Mouse (Mus musculus) duodenum, adult 2 months (tissue): ENCODE measurements around the gene Usp10. TPM values are rescaled to one million over a fixed set of nuclear protein-coding genes. Genes with fewer than 3 reads are reported as not detected.

ENCODE experiments used
- polyA plus RNA-seq: library from polyadenylated mRNA; depleted of rRNA; stranded (reverse); fragments of >200 nt; gene quantifications from 2 replicates; pipeline ENCODE4 v1.2.3, GENCODE M21; 2012; ENCODE audit warnings: low replicate concordance; rRNA removed

Gene Usp10
- polyA plus RNA-seq: 101 and 122 TPM in 2 replicates

DNA sequence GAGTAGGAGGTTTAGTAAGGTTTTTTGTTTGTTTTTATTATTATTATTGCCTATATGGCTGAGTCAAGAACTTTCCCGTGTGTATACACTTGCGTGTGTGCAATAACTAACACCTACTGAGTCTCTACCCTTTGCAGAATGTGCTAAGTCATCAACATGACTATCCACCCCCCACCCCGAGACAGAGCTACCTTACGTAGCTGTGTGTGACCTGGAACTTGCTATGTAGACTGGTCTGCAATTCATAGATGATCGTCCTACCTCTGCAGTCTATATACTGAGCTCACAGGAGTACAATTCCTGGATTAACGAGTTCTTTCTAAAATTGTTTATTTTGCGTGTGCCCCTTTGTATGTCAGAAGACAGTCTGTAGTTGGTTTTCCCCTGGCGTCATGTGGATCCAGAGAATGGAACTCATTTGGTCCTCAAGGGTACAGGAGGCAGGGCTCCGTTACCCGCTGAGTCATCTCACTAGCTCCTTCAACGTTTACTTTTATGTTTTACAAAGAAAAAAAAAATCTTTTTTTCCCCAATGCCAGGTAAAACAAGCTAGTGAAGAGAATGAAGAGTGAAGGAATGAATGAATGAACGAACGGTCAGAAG is at the start of gene Usp10:
TSS of gene Usp10 (plus strand) at position 417 of the 603 bp plus-strand sequence.

DNA sequence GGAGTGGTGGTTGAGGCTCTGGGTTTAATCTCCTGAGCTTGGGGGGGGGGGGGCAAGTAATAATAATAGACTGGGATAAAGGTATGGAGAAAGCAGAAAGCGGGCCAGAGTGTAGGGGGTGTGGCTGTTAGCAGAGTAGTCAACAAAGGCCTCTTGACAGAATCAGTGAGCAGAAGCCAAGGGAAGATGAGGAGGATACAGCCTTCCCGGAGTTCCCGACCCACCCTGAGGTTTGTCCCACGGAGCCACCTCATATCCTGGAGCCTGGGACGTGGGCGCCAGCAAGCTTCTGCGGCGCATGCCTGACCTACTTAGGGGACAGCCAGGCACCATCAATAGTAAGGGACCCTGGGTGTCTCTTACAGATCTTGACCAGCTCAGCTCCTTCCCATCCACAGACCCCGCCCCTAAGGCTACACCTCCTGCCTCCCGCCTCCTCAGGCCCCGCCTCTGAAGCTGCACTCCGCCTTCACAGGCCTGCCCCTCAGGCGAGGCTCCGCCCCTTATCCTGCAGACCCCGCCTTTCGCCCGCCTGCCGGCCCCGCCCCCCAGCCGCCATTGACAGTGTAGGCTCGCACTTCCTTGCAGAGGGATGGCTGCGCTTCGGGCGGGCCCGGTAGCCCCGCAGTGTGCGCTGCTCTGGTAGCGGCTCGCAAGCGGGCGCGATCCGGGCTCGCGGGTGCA is 48.3 kb upstream of the Usp10 start, which contains the start of gene Klhl36:
TSS of gene Klhl36 (plus strand) at position 561 of the 684 bp plus-strand sequence.

DNA sequence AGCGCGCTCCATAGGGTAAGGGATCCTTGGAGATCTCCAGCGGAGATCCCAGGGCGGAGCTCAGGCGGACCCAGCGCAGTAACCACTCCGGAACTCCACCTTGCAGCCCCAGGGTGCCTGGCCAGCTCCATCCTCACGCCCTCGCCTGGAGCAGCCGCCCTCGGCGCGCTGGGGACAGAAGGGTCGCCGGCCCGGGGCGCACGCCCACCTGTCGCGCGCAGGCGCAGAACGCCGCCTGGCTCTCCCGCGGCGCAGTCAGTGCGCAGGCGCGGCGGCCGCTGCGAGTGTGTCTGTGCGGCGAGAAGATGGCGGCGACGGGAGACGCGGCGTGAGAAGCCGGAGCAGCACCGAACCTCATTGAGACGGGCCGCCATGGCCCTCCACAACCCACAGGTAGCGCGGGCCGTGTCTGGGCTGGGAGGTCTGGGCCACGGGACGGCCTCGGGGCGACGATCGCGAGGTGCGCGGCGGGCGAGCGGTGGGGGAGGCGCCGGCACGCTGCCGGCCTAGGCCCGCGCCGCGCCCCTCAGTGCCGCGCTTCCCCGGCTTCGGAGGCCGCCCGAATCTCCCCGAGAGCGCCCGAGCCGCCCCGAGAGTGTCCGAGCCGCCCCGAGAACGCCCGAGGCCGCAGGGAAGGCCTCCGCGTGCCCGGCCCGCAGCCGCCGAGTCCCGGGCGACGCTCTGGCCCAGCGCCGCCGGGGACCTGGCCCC is 542 bp downstream of the Usp10 start, which contains the start of gene Gm20388:
TSS of gene Gm20388 (plus strand) at position 295 of the 711 bp plus-strand sequence.

GRCm38 (mm10) chr8:119992249-119992648 is 82.1 kb downstream of the Usp10 start, which contains the start of gene Crispld2:
Gene Crispld2, plus strand, starts transcription at chr8:119992438.

Other genes starting within 250 kb of the Usp10 start
- gene Wfdc1, start 244.0 kb upstream of the Usp10 start, polyA plus RNA-seq: 26.9 and 27.6 TPM in 2 replicates
- 4.3 and 5.8 TPM in 2 replicates for gene Atp2c2, start 210.4 kb upstream of the Usp10 start, polyA plus RNA-seq
- gene Tldc1, start 131.9 kb upstream of the Usp10 start, polyA plus RNA-seq: 6.4 and 8.5 TPM in 2 replicates
- gene Cotl1, start 69.8 kb upstream of the Usp10 start, polyA plus RNA-seq: 369 and 425 TPM in 2 replicates
- gene Klhl36, start 48.1 kb upstream of the Usp10 start, polyA plus RNA-seq: 12.2 and 17.3 TPM in 2 replicates
- gene Gm20388, start 481 bp downstream of the Usp10 start, polyA plus RNA-seq: 43.1 and 44.1 TPM in 2 replicates
- 4.4 and 13.5 TPM in 2 replicates for gene Crispld2, start 82.1 kb downstream of the Usp10 start, polyA plus RNA-seq
- gene Zdhhc7, start 191.1 kb downstream of the Usp10 start, polyA plus RNA-seq: 131 and 211 TPM in 2 replicates
- 7.9 and 15.6 TPM in 2 replicates for gene 6430548M08Rik, start 203.8 kb downstream of the Usp10 start, polyA plus RNA-seq